Mouse (Mus musculus): ENCODE measurements around the gene Trpc7. TPM values are rescaled to one million over a fixed set of nuclear protein-coding genes. Genes with fewer than 3 reads are reported as not detected.
A peak's percentile ranks its signal among the peaks of the same experiment; 100 is the strongest.

Trpc7 gene
- total RNA-seq, 2 experiments from 2014 or later = 1.7 to 3.1 TPM

DNA sequence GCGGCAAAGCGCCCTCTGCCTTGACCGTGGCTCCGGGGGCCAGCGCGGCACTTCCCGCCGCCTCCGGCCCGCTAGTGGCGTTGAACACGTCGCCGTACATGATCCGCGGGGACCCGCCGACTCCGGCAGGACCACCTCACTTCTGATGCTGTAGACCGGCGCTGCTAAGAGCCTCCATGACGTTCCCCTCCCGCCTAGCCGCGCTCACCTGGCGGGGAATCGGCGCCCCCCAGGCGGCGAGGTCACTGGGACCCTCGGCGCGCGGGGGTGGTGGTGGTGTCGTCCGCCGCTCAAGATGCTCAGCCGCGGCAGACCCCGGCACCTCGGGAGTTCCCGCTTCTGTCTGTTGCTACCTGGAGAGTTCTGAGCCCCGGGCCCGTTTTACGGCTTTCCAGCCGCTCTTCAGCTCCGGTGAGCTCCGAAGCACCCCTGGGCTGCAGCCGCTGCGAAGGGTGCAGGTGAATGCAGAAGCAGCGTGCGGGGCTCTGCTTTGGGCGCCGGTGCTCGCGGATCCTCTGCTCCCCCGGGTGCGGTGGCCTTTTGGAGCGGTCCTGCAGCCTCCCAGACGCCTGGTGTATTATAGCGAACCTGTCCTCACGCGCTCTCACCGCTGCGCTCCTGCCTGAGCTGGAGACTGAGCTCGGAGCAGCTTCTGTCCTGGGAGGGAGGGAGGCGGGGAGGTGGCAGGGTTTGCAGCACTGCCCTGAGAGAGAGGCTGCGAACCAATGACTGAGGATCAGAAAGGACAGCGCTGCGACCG lies 142.4 kb downstream of the Trpc7 start, which contains the start of gene Gm45623:
TSS of gene Gm45623 (minus strand) at position 636 of the 760 bp plus-strand sequence.
- DNase-seq (ENCODE audit: low spot score in 2 of 2) = no peak
- intact Hi-C loops (cut with DNase I) = loop anchor here (10.0 kb wide), 1 partner anchor 279 kb away; no protein-coding TSS in a partner anchor

DNA sequence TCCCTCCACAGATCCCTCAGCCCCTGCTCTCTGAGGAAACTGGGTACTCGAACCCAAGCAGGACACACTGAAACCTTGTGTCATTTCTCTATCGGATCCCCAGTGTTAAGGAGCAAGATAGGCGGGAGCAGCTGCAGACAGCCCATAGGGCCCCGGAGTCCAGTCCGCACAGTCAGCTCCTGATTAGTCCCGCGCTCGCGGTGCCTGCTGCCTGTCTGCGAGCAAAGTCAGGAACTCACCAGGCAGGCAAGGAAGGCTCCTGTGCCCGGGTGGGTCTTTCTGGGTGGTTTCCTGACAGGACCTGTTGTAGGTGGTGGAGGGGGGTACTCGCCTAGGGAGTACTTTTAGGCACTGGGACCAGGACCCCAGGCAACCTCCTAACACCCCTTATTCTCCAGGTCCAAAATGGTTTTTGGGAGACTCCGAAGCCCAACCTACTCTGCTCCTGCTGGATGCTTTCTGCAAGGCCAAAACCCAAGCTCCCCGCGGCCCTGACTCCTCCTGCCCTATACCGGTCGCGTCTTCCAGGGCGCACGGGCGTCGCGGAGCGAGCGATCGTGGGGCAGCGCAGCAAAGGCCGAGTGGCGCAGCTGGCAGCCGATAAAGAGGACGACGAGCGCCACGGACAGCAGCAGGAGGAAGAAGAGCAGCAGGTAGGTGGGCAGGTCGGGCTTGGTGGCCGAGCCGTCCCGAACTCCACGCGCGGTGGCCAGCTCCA lies 143.2 kb downstream of the Trpc7 start:
- intact Hi-C loops (cut with DNase I) = loop anchor here (10.0 kb wide), 1 partner anchor 278 kb away; no protein-coding TSS in a partner anchor

DNA sequence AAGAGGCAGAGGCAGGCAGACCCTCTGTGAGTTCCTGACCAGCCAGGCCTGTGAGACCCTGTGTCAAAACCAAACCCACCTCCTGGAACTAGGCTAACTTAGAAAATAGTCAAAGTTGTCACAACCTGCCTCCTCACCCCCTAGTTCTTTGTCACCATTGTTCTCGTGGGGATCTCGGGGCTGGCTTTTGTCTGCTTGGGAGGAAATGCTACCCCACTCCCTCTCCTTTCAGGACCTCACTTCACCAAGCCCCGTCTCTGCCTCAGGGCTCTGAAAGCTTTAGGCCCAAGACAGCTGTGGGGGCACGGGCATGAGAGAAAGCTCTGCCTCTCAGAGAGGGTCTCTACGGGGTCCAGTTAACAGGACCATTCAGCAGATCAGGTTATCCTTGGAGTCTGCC lies 144.0 kb downstream of the Trpc7 start:
- intact Hi-C loops (cut with DNase I) = loop anchor here (10.0 kb wide), 1 partner anchor 277 kb away; no protein-coding TSS in a partner anchor
- DNase-seq (ENCODE audit: low spot score in 2 of 2) = no peak

More for the DNA sequence above, 143.2 kb downstream of the Trpc7 start:
- no peak for DNase-seq (ENCODE audit: low spot score in 2 of 2)

GRCm38 (mm10) chr13:56749377-56749776 lies 146.4 kb downstream of the Trpc7 start:
- intact Hi-C loops (cut with DNase I) = no loop called here
- no peak for DNase-seq (ENCODE audit: low spot score in 2 of 2)

DNA sequence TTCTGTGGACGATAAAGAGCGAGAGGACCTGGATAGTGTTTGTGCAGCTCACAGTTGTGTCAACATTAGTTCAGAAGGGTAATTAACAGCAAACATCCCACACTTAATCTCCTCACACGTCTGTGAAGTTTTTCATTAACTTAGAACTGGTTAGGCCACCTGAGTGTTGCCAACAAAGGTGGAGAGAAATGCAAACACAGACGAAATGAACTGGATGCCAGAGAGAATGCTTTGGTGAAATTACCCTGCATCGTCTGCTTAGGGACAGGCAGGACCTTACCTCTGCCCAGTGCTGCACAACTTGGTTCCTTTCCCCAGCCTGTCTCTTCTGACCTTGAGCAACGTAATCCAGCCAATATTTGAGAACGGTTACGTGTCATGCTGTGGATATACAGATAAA lies 148.2 kb downstream of the Trpc7 start:
- intact Hi-C loops (cut with DNase I) = no loop called here
- DNase-seq (ENCODE audit: low spot score in 2 of 2) = no peak

GRCm38 (mm10) chr13:56746739-56747532 lies 148.9 kb downstream of the Trpc7 start:
- no peak for DNase-seq (ENCODE audit: low spot score in 2 of 2)
- intact Hi-C loops (cut with DNase I) = no loop called here

- DNase-seq (ENCODE audit: low spot score in 2 of 2) = no peak
- intact Hi-C loops (cut with DNase I) = no loop called here
Measured at GRCm38 (mm10) chr13:56742325-56742901, 153.4 kb downstream of the Trpc7 start.

DNA sequence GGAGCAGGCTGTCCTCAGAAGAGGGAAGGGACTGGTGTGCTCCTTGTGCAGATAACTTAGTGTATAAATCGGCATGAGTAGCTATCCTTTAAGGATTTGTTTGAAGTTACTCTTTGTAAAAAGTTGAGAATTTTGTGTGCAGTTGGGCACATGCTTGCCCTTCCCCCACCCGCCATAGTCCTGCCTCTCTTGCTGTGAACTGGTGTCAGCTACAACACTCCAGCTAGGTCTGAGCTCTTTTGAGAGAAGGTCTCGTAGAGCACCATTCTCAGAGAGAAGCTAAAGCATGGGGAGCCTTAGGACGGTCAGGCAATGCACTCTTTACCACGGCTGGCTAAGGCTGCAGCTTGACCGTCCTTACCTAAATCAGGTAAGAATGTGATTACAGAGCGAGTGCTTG lies 154.1 kb downstream of the Trpc7 start:
- intact Hi-C loops (cut with DNase I) = no loop called here
- DNase-seq (ENCODE audit: low spot score in 2 of 2) = no peak

GRCm38 (mm10) chr13:56740496-56740895 lies 155.3 kb downstream of the Trpc7 start:
- intact Hi-C loops (cut with DNase I) = no loop called here
- DNase-seq (ENCODE audit: low spot score in 2 of 2) = no peak

DNA sequence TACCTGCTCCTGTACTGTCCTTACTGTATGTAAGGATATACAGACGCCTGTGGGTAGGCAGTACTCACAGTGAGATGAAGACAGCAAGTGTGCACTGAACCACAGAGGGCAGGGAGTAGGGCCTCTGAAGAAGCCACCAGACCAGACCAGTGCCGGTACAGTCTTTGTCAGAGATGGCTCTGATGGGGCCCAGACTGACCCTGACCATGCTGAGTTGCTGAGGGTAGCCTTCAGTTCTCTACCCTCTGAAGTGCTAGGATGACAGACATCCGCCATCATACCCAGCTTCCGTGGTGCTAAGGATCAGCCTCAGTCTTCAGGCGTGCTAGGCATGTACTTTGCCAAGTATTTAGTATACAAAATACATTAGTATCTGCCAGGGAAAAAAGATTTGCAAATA lies 156.2 kb downstream of the Trpc7 start:
- no peak for DNase-seq (ENCODE audit: low spot score in 2 of 2)
- intact Hi-C loops (cut with DNase I) = no loop called here

DNA sequence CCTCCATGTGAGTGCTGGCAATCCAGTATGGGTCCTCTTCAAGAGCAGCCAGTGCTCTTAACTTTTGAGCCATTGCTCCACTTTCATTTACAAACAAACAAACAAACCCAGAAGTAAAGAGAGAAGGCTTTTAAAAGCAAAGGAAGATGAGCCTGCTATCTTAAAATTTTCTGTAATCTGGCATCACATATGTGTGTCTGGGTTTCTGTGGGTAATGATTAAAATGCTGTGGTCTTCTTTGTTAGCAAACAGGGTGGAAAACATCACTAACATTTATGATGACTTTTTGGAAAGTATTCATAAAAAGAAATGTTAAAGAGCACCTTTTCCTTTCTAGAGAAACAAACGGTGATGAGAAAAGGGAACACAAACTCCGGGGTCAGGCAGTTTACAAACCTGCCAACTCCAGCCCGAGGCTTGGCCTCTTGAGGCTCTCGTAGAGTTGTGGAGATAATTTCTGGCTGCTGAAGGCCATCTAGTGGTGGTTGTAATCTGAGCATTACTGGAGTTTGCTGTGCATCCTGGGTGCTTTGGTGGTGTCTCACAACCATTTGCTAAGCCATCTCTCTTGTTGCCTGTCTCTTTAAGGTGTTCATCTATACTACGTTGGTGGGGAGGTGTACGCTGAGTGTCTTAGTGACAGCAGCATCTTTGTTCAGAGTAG lies 160.4 kb downstream of the Trpc7 start:
- intact Hi-C loops (cut with DNase I) = no loop called here
- DNase-seq (ENCODE audit: low spot score in 2 of 2) = peak in 1 of 2 experiments; percentile 18

GRCm38 (mm10) chr13:56734617-56735016 lies 161.2 kb downstream of the Trpc7 start:
- intact Hi-C loops (cut with DNase I) = loop anchor here (5.0 kb wide), 1 partner anchor 177 kb away; no protein-coding TSS in a partner anchor
- no peak for DNase-seq (ENCODE audit: low spot score in 2 of 2)

DNA sequence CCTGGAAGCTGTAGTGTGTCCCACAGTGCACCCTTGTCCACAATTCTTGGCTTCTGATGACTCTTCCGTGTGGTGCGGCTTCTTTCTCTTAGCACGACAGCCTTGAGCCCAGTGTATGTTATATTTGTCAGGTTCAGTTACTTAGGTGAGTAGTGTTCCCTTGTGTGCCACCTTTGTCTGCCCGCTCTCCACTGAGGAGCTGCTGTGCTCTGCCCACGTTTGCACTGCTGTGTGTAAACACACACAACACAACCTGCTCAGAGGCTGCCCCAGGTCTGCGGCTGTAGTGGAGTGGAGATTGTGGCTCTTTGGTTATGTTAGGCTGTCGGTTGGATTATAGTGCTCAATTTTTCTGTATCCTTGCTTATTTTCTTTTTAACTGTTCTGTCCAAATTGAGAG lies 166.7 kb downstream of the Trpc7 start:
- intact Hi-C loops (cut with DNase I) = no loop called here
- DNase-seq (ENCODE audit: low spot score in 2 of 2) = no peak

DNA sequence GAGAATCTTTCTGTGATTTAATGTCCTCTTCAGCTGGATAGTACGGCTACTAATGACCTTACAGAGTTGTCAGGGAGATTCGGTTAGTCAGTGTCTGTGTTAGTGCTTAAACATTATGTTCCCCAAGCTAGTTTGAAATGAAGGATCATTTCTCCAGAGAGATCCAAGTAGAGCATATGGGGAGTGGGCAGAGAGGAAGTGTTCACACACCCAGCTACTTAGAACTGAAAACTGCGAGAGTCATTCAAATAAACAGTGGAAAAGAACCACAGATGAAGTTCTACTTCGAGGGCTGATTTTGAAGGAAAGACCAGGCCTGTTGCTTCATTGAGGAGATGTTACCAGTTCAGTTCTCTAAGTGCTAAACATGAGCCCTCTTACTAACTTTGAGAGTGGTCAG lies 169.2 kb downstream of the Trpc7 start:
- intact Hi-C loops (cut with DNase I) = no loop called here
- no peak for DNase-seq (ENCODE audit: low spot score in 2 of 2)

Other genes with a start within 250 kb of the Trpc7 start
- gene Smad5, start 193.0 kb downstream of the Trpc7 start, total RNA-seq (2021) = 10 to 100 TPM; 18.1 to 23.1 TPM
- 10 to 100 TPM; 13.0 to 16.7 TPM for gene Gm45623, start 142.2 kb downstream of the Trpc7 start, total RNA-seq (2021)

Measured in left cerebral cortex, postnatal 36 days (tissue).